Mouse (Mus musculus): Measurements from ENCODE around the gene Mars.
"Not testable (repeated sequence)": the region's sequence is repeated elsewhere in the genome, so short reads cannot be mapped to it uniquely, and the experiment has no call there.

Gene Mars

DNA sequence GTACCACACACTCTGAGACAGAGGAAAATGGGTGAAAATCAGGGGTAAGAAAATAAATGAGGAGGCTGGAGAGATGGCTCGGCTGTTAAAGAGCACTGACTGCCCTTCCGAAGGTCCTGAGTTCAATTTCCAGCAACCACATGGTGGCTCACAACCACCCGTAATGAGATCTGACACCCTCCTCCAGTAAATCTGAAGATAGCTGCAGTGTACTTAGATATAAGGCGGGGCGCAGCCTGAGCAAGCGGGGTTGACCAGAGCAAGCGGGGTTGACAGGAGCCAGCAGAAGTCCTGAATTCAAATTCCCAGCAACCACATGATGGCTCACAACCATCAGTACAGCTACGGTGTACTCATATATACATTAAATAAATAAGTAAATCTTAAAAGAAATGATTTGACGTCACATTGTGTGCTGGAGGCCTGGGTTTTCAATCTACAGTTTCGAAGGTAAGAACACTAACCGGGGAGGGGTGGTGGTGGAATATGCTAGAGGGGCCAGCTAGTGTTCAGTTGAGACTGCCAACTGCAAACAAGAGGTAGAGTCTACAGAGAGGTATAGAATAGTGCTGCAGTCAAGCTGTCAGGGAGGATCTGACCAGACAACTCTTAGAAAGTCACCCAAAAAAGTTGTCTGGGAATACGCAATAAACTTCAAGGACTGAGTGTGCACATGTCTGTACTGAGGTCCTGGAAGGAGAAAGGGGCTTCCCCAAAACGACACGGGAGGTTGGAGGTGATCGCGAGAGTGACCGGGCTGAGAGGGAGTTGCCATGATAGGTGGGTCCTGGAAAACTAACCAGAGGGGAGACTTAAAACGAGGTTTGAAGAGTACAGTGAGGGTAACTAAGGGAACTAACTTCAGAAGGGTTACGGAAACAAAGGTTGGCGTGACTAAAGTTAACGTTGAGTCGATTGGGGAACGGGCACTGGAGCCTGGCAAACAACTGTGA, 787 bp downstream of the Mars start:
- DNase-seq (ENCODE audit: low spot score): no peak

DNA sequence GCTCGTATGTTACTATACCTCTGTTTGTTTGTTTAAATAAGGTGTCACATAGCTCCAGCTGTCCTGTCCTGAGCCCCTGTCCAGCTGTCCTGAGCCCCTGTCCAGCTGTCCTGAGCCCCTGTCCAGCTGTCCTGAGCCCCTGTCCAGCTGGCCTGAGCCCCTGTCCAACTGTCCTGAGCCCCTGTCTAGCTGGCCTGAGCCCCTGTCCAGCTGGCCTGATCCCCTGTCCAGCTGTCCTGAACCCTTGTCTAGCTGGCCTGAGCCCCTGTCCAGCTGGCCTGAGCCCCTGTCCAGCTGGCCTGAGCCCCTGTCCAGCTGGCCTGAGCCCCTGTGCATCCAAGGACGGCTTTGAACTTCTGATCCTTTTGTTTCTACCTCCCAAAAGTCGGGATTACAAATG, 2.4 kb downstream of the Mars start:
- not testable (repeated sequence) for DNase-seq (ENCODE audit: low spot score)

DNA sequence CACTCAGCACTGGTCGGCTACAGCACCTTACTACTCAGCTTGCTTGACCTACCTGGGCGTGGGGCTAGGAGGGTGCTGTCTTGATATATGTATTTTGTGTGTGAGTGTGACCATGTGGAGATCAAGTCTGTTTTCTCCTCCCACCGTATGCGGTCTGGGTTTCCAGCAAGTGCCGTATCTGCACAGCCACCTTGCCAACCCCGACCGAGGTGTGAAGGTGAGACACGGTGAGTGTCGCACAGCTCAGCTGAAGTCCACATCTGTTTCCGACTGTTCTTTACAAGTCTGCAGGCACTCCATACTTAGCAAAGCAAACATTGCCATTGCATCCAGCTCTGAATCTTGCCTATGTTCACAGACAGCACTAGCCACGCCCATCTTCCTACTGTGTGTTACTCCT, 8.4 kb downstream of the Mars start:
- DNase-seq (ENCODE audit: low spot score): no peak

DNA sequence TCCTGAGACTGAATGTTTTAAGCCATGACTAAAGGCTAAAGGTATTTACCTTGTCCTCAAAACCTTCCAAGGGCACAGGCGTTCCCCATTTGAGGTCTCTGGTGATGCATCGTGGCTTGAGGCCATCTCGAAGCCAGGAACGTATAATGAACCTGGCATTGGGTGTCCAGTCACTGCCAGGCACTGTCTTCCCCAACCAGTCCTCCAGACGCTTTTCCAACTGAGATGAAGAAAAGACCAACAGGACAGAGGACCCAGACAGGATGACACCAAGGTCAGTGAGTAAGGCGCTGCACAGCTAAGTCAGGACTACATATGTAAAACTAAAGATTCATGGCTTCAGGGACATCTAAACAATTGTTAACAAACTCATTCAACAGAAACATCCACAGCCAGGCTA, 11.2 kb downstream of the Mars start:
- DNase-seq (ENCODE audit: low spot score): no peak

DNA sequence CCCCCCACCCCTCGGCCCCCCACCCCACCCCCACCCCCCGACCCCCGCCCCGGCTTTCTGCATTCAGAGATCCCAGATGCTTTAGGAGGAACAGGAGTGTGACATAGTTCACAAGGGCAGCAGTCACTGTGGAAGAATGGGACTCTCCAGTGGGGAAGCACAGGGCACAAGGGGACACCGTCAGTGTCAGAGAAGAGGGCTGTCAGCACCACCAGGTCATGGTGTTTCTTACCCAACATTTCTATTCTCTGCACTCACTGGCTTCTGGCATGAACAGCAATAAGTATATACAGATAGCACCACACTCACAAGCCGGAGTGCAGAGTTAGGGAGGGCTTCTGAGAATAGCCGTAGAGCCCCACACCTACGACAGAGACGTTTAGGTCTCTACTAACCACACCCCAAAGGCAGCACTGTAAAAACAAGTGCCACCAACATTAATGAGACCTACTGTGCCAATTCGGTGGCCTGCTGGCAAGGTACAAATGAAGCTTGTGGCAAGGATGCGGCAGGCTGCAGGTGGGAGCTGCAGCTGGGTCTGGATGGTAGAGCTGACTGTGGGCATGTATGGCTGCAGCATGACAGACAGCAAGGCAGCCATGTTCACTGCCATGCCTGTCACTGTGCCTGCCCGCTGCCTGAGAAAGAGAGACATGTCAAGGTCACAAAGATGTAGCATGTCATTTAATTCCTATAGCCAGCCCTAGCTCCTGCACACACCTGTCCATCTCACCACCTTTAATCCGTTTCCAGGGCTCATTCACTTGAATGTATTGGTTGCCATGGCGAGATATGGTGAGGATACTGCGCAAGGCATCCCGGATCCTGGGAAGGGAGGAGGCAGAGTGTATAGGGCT, 14.3 kb downstream of the Mars start:
- no peak for DNase-seq (ENCODE audit: low spot score)

DNA sequence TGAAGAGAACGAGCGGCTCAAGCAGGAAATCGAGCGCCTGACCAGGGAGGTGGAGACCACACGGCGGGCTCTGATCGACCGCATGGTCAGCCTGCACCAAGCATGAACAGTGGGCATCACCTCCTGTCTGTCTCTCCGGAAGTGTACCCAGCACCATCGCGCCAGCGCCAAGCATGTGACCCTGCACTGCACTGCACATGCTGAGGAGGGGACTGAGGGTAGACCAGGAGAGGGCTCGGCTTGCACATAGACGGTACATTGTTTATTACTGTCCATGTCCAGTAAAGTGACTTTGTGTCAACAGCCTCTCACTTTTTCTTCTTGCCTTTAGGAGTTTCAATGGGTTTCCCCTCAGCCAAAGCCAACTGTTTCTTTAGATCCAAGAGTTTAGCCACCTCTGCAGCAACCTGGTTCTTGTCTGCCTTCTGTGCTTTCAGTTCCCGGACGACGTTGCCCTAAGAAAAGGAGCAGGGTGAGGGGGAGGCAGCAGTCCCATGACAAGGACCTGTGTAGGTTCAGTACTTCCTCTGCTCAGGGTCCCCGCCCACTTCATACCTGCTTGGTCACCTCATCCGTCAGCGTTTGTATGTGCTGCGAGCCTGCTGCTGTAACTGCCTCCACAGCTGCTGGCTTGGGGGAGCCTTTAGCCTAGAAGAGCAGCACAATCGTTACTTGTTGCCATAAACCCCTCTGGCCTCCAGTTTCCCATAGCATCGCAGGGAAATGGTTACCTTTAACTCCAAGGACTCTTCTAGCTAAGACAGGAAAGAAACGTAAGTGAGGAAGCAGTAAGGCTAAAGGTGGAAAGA, 15.4 kb downstream of the Mars start:
- no peak for DNase-seq (ENCODE audit: low spot score)

DNA sequence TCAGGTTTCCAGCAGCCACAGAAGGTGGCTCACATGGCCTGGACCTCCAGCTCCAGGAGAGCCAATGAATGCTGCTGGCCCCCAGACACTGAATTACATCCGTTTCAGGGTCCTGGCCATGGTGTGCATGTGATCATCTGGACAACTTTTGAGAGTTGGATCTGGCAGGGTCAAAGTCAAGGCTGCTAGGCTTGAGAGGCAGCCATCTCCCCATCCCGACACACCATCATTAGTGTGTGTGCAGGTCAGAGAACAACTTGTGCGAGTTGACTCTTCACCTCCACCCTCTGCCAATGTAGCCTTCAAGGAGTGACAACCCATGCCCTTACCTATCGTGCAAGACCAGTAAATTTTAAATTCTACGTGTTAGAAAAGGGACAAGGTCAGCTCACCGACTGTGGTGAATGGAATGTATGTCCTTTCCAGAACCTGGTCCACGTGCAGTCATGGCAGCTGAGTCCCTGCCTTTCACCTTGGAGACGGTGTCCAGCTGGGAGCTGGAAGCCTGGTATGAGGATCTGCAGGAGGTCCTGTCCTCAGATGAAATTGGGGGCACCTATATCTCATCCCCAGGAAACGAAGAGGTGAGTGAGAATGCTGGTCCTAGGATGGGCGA, 16.6 kb downstream of the Mars start:
- DNase-seq (ENCODE audit: low spot score): no peak

DNA sequence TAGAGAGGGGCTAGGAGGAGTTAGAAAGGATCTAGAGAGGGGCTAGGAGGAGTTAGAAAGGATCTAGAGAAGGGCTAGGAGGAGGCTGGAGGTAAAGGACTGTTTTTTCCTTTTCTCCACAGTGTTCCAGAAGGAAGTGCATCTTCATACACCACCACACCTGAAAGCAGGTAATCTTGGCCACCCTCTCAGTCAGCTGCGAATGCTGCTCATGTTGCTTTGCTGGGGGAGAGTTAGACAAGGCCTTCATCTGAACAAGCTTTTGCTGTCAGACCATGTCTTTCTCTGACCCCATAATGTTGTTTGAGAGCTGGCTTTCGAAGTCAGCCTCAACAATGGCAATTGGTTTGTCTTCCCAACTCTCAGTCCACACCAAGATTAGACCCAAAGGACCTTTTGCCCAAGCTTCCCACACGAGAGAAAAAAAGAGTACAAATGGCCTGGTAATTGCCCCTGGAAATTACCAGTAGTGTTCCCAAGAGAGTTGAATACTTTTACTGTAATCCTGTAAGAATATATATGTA, 17.9 kb downstream of the Mars start:
- no peak for DNase-seq (ENCODE audit: low spot score)

DNA sequence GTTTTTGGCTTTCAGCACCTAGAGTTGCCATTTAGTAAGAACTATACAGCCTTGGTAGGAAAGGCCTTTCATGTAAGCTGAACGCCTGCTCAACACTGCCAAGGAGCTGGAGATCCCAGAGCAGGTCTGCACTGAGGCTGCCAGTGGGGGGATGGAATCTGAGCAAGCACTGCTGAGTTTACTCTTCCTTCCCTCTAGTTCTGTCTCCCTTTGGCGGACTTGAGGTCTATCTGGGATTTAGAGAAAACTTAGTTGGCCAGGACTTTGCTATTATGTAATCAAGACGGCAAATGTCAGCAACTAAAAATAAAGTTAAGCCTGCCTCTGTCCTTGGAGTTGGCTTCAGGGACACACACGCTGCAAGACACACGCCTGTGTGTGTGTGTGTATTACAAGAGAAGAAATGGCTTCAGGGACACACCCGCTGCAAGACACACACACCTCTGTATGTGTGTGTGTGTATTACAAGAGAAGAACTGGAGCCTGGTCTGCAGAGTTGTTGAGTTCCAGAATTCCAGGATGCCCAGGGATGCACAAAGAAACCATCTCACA, 18.5 kb downstream of the Mars start:
- DNase-seq (ENCODE audit: low spot score): no peak

DNA sequence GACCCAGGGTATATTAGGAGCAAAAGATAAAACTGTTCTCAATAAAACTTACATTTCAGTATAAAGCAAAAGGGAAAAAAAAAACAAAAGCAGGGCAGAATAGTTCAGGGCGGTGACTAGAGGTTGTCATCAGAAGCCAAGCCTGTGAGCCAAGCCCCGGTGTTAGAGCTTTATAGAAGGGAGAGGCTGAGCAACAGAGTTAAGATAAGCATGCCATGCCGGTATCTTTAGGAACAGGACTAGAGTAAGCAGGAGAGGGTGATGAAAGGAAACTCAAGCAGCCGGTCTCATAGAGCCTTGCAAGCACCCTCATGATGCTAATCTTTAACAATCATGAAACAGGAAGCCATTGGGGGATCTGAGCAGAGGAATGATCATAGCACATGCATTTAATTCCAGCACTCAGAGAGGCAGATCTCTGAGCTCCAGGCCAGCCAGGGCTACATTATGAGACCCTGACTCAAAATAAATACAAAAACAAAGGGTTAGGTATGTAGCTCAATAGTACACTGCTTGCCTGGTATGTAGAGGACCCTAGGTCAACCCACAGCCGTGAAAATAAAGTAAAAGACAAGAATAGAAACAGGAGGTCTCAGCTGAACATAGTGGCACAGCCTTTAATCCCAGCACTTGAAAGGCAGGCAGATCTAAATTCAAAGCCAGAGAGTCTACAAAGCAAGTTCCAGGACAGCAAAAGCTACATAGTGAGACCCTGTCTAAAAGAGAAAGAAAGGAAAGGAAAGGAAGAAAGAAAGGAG, 19.5 kb downstream of the Mars start:
- DNase-seq (ENCODE audit: low spot score): no peak

DNA sequence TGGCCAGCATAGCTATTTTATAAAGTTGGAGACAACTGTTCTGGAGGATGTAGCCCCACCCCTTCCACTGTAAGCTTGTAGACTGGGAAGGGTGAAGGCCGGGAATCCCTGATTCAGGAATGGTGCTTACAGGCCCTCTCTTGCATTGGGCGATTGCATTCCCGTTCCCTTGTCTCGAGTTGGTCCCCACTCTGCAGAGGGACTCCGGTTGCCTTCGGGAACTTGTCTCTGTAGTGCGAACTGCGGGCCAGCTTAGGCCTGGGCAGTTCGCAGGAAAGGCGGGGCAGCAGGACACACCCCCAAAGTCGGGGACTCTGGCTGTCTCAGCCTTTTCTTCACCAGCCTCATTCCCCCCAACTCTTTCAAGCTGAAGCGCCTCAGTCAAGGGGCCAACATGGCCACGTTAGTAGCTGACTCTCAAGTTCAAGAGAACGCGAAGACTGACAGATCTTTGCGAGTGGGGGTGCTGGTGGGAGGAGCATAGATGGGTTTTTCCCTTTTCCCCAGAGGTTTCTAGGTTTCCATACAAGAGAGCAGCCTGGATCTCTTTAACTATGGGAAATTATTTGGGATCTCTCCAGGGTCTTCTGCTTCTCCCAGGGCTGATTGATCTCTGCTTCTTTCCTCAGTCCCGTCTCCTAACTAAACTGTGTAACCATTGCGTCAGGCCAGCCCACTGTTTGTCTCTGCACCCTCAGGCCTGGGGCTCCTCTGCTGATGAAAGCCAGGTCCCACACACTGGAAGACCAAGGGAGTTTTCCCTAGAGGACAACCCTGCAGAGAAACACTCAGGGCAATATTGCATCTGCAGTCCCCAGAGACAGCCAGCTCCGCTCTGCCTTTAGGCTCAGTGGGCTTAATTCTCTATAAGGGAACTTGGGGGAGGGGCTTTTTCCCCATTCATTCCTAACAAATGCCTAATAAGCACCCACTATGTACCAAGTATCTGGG, 20.4 kb downstream of the Mars start:
- no peak for DNase-seq (ENCODE audit: low spot score)

DNA sequence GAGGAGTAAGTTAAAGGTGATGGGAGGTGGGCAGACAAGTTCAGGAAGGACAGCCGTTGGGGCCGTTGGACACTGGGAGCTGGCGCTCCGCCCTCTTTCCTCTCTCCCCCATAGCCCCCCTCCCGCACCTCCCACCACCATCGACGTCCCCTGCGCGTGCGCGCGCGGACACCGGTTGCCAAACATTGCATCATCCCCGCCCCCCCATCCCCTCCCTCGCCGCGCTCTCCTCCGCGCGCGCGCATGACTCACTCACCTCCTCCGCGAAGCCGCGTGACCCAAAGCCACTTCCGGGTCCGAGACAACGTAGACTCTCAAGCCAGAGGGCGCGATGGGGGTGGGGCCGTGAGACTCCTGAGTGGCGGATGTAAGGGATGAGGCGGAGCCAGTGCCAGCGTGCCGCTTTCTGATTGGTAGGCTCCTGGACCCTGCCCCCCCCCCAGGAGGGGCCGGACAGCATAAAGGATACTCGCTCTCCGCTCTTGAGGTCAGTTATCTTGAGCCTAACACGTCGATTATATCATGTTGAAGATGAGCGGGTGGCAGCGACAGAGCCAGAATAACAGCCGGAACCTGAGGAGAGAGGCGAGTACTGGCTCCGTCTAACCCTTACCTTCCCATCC, 21.2 kb downstream of the Mars start:
- peak; percentile 99 for DNase-seq (ENCODE audit: low spot score)

DNA sequence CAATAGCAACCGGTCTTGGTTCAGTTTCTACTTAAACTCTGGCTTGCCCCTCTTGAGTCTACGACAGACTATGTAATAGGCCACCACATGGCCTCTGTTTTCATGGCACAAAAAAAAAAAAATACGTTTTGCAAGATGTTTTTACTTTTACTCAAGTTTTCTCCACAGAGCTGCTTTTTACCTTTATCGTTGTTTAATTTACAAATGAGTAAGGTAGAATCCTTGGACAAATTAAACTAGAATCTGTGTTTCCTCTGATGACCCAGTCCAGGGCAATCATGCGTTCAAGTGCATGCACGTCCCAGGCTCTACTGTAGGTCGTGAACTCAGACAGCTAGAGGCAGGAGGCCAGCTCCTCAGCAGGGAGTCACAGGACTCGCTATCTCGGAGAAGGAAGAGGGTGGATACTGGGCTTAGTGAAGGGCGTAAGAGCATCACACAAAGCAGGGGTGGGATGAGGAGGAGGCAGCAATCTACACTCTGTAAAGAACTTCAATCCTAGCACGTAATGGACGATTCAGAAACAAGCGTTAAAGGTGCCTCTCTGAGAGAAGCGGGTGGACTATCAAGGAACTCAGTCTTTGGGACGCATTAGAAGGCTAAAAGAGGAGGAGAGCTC, 21.9 kb downstream of the Mars start:
- no peak for DNase-seq (ENCODE audit: low spot score)

DNA sequence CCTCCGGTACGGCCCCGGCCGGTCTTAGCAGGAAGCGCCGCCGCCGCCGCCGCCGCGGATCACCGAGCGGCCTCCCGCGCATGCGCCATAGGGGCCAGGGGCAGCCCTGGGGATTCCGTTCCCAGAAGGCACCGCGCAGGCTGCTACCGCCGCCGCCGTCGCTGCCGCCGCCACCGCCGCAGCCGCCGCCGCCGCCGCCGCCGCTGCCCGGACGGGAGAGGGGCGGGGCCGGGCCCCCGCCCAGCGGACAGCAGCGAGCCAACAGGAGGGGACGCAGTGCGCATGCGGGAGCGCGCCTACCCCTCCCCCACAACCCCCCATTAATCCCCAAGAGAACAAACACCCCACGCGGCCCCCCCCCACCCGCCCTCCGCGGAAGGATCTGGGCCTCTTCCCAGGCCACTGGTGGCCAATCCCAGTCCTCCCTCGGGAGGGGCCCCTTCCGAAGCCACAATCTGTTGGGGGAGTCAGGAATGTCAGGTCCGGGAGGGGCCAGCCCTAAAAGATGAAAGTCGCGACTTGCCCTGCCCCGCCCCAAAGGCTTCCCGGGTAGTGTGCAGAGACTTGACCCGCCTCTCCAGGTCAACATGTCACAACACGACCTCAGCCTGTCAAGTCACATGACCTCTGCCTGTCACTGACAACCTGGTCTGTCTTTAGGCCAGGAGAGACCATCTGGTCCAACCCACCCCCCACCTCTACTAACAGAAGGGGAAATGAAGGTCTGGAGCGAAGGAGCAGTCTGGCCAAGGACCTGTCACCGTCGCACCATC, 22.6 kb downstream of the Mars start, which contains the start of gene Mbd6:
Gene Mbd6, minus strand, starts transcription at position 219 of the 773 bp plus-strand sequence.
- DNase-seq (ENCODE audit: low spot score): peak; percentile 81

DNA sequence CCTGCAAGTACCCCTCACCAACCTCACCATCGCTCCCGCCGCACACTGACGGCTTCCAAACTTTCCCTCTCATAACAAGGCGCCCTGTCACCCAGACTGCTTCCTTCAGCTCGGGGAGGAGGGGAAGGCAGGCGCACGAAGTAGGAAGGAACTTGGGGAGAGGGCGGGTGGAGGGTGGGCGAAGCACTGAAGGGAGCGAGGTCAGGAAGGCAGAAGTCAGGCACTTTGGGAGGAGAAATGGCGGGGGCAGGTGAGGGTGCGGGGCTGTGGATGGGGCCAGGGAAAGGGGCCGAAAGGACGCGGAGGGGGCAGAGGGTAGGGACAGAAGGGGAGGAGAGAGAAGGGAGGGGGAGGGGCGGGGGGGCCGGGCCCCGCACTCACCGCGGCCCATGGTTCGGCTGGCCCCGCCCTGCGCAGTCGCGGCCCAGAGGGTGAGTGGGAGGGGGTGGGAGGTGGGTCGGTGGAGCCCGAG, 23.2 kb downstream of the Mars start:
- no peak for DNase-seq (ENCODE audit: low spot score)

DNA sequence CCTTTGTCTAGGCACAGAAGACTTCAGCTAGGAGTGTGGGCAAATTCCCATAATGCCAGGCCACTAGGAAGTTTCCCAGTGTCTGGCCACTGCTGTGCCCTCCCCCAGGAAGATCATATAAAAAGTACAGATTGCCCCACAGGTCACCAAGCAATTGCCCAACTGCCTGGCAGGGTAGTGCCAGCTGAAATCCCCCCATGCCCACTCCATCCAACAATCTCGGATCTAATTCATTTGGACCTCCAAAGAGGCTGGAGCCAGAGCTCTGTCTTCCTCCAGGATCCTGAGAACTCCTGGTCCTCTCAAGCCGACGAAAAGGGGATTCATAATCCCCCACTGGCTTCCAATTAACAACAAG, 23.7 kb downstream of the Mars start:
- DNase-seq (ENCODE audit: low spot score): no peak

DNA sequence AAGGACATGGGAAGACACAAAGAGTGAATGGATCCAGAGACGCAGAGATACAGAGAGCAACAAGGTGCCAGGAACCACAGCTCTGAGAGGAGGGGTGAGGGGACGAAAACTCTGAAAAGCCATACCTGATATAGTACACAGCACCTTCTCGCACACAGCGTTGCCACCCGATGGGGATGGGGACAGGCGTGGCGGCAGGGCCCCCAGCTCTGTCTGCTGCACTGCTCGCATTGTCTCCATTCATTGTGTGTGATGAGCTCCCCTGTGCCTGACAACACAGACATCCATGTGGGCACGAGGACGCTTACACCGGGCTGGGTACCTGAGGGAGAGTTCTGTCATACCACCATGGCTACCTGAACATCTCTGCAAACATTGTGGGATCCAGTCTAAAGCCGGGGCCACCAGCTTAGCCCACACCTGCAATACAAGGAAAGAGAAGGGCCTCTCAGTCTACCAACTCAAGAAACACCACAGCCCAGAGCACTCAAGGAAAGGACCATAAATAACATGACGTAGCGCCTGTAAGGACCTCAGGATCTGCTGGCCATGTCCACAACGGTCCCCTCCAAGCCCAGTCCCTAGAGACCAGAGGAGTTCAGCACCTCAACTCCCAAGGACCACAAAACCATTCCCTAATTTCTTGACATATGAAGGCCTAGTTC, 24.2 kb downstream of the Mars start:
- no peak for DNase-seq (ENCODE audit: low spot score)

All from left cerebral cortex, adult 11 months (tissue).